Mouse (Mus musculus): ENCODE data around the gene Lrrc4. TPM values are rescaled to one million over a fixed set of nuclear protein-coding genes. Genes with fewer than 3 reads are reported as not detected.

Gene Lrrc4
- polyA plus RNA-seq, 1 experiment: 0.82 TPM

GRCm38 (mm10) chr6:28871725-28872420 is 40.3 kb upstream of the Lrrc4 start:
- 61% methylated on average over 5 of the region's 5 CpGs for WGBS
- TF ChIP-seq POLR2A (IDR thresholded peaks at IDR 0.05; ENCODE audit: borderline replicate concordance, extremely low read depth, low read depth, low read length) (no peak), CTCF (IDR thresholded peaks at IDR 0.05; ENCODE audit: insufficient read depth, low read length) (no peak)
- H3K4me1 ChIP-seq (ENCODE audit: control insufficient read depth, insufficient read depth, low read length): 0 out of 2 replicates have a peak, but pooled peaks cover 6% of the 10 kb centered on the region
- H3K4me3 ChIP-seq (replicated peaks; ENCODE audit: extremely low read depth, low read depth, low read length): no peak overlapping the region
- no peak for DNase-seq

GRCm38 (mm10) chr6:28867516-28868251 is 36.1 kb upstream of the Lrrc4 start:
- TF ChIP-seq CTCF (IDR thresholded peaks at IDR 0.05; ENCODE audit: insufficient read depth, low read length) (no peak), POLR2A (IDR thresholded peaks at IDR 0.05; ENCODE audit: borderline replicate concordance, extremely low read depth, low read depth, low read length) (no peak)
- no peak overlapping the region for H3K4me3 ChIP-seq (replicated peaks; ENCODE audit: extremely low read depth, low read depth, low read length)
- no peak for DNase-seq
- 24% methylated on average over 2 of the region's 2 CpGs for WGBS
- 0 out of 2 replicates have a peak, but pooled peaks cover 6% of the 10 kb centered on the region for H3K4me1 ChIP-seq (ENCODE audit: control insufficient read depth, insufficient read depth, low read length)

DNA sequence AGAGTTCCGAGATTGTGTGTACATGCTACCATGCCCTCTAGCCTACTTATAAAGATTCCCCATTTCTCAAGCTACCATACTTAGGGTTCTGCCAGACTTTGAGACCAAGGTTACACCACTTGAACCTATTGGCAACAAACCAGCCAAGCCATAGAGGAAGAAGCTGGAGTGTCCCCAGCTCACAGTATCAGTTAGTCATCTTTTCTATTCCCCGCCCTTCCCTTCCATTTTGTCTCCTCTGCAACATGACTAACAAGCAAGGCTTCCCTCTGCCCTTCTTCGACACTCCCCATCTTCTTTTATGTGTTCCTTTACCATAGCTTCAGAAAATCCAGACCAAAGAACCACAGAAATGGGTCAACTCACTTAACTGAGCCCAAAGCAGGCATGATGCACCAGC is 34.7 kb upstream of the Lrrc4 start:
- WGBS: 89% methylated on average over 3 of the region's 3 CpGs
- DNase-seq: no peak
- 0 out of 2 replicates have a peak, but pooled peaks cover 6% of the 10 kb centered on the region for H3K4me1 ChIP-seq (ENCODE audit: control insufficient read depth, insufficient read depth, low read length)
- TF ChIP-seq CTCF (IDR thresholded peaks at IDR 0.05; ENCODE audit: insufficient read depth, low read length) (no peak), POLR2A (IDR thresholded peaks at IDR 0.05; ENCODE audit: borderline replicate concordance, extremely low read depth, low read depth, low read length) (no peak)
- H3K4me3 ChIP-seq (replicated peaks; ENCODE audit: extremely low read depth, low read depth, low read length): no peak overlapping the region

- WGBS: 85% methylated on average over 10 of the region's 10 CpGs
- no peak for DNase-seq
- no peak for TF ChIP-seq CTCF (IDR thresholded peaks at IDR 0.05; ENCODE audit: insufficient read depth, low read length)
- no peak for TF ChIP-seq POLR2A (IDR thresholded peaks at IDR 0.05; ENCODE audit: borderline replicate concordance, extremely low read depth, low read depth, low read length)
- Histone ChIP-seq H3K4me3 (replicated peaks; ENCODE audit: extremely low read depth, low read depth, low read length) (no peak overlapping the region), H3K4me1 (ENCODE audit: control insufficient read depth, insufficient read depth, low read length) (0 out of 2 replicates have a peak, but pooled peaks cover 6% of the 10 kb centered on the region)
Observed at GRCm38 (mm10) chr6:28865112-28865511, 33.6 kb upstream of the Lrrc4 start.

DNA sequence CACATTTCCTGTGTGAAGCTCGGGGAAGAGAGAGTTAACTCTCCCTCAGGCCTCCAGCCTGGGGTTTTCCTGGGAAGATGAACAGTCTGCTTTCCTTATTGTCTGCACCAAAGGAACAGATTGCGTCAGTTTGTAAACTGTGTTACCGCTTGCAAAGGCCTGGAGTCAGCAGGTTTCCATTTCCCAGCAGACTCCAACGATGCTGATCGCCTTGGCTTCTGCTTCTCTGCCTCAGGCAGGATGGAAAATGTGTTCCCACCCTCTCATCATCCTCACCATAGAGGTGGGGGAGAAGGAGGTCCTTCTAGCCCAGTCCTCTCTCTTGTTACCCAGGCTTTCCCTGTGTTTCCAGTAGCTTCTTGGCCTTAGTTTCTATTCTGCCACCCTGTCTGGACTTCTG is 33.1 kb upstream of the Lrrc4 start:
- WGBS: 22% methylated on average over 5 of the region's 5 CpGs
- no peak for DNase-seq
- Histone ChIP-seq H3K4me3 (replicated peaks; ENCODE audit: extremely low read depth, low read depth, low read length) (no peak overlapping the region), H3K4me1 (ENCODE audit: control insufficient read depth, insufficient read depth, low read length) (0 out of 2 replicates have a peak, but pooled peaks cover 6% of the 10 kb centered on the region)
- TF ChIP-seq POLR2A (IDR thresholded peaks at IDR 0.05; ENCODE audit: borderline replicate concordance, extremely low read depth, low read depth, low read length) (no peak), CTCF (IDR thresholded peaks at IDR 0.05; ENCODE audit: insufficient read depth, low read length) (no peak)

DNA sequence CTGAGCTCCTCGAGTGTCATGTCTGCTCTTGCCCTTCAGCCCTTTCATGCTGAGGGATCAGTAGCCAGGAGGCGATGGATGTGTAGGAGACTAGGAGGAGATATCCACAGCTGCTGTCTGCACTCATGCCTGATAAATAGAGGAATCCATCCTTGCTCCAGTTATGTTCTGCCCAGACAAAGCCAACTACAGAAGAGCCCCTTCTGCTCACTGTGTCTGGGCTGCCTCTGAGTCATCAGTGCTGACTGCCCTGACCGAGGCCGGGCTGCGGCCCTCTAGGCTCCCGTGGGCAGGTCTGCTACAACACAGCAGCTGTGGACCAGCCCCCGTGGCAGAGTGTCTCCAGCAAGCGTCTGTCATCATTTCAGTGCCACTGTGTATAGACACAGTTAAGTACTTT is 30.8 kb upstream of the Lrrc4 start:
- TF ChIP-seq CTCF (IDR thresholded peaks at IDR 0.05; ENCODE audit: insufficient read depth, low read length): no peak
- no peak for TF ChIP-seq POLR2A (IDR thresholded peaks at IDR 0.05; ENCODE audit: borderline replicate concordance, extremely low read depth, low read depth, low read length)
- DNase-seq: no peak
- H3K4me1 ChIP-seq (ENCODE audit: control insufficient read depth, insufficient read depth, low read length): no peaks in the 10 kb centered on the region
- H3K4me3 ChIP-seq (replicated peaks; ENCODE audit: extremely low read depth, low read depth, low read length): no peak overlapping the region
- 71% methylated on average over 8 of the region's 8 CpGs for WGBS

DNA sequence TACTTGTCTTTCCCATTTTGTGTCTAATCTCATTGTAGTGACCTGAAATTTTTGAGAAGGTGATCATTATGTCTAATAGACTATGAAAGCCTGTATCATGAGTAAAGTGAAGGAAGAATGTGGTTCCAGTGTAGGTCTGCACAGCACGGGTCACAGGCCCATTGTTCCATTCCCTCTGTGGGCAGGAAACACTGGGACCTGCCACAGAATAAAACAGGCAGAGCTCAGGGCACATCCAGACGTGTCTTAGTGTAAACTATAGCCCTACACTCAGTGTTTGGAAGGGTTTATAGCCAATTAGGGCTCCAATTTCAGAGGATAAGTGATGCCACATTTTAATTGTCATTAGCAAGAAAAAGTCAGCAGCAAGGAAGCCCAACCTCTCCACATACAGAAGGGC is 29.4 kb upstream of the Lrrc4 start:
- Histone ChIP-seq H3K4me3 (replicated peaks; ENCODE audit: extremely low read depth, low read depth, low read length) (no peak overlapping the region), H3K4me1 (ENCODE audit: control insufficient read depth, insufficient read depth, low read length) (no peaks in the 10 kb centered on the region)
- no peak for TF ChIP-seq POLR2A (IDR thresholded peaks at IDR 0.05; ENCODE audit: borderline replicate concordance, extremely low read depth, low read depth, low read length)
- no peak for TF ChIP-seq CTCF (IDR thresholded peaks at IDR 0.05; ENCODE audit: insufficient read depth, low read length)
- no peak for DNase-seq
- WGBS: 44% methylated on average over 2 of the region's 2 CpGs

DNA sequence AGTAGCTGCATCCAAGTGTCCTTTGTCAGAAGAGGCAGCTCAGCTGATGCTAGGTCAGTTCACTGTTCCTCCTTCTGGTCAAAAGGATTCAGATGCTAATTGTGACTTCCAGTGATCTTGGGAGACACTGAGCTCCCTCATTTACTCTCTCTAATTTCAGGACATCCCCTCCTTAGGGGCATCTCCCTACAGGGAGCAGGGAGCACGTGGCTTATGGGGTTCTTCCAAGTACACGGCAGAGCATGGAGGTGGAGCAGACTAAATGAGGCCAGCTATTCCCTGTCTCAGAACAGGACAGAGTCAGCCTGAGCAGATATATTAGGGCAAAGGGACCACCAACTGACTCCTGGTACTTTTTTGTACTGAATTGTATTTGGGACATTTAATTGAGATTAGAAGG is 28.9 kb upstream of the Lrrc4 start:
- no peak for DNase-seq
- 85% methylated on average over 2 of the region's 2 CpGs for WGBS
- Histone ChIP-seq H3K4me3 (replicated peaks; ENCODE audit: extremely low read depth, low read depth, low read length) (no peak overlapping the region), H3K4me1 (ENCODE audit: control insufficient read depth, insufficient read depth, low read length) (no peaks in the 10 kb centered on the region)
- no peak for TF ChIP-seq POLR2A (IDR thresholded peaks at IDR 0.05; ENCODE audit: borderline replicate concordance, extremely low read depth, low read depth, low read length)
- TF ChIP-seq CTCF (IDR thresholded peaks at IDR 0.05; ENCODE audit: insufficient read depth, low read length): no peak

DNA sequence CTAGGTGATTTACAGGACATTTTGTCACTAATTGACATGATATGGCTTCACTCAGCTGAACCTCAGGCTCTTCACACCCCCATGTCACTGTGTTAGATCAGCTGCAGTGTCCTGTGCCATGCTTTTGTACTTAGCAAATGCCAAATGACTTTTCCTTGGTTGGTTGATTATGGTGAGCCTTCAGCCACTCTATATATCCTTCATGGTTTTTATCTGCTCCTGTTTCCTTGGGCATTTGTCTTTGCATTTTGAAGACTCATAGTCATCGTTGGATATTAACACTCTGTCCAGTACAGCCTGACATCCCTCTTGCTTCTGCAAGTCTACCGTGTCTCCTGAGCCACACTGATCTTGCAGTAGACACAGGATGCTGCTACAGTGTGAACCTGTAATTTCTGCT is 27.5 kb upstream of the Lrrc4 start:
- WGBS: 89% methylated on average over 2 of the region's 2 CpGs
- H3K4me1 ChIP-seq (ENCODE audit: control insufficient read depth, insufficient read depth, low read length): no peaks in the 10 kb centered on the region
- DNase-seq: no peak
- TF ChIP-seq POLR2A (IDR thresholded peaks at IDR 0.05; ENCODE audit: borderline replicate concordance, extremely low read depth, low read depth, low read length) (no peak), CTCF (IDR thresholded peaks at IDR 0.05; ENCODE audit: insufficient read depth, low read length) (no peak)
- no peak overlapping the region for H3K4me3 ChIP-seq (replicated peaks; ENCODE audit: extremely low read depth, low read depth, low read length)
